Mouse (Mus musculus) G1E (cell line): ENCODE measurements at regions not wholly inside any gene's neighbourhood (a gene's known extent, or its start where the extent isn't known, plus 50 kb on each side); places are given as distances from the start of the nearest gene placed in this dataset.

Experiments
- CTCF ChIP-seq: IDR thresholded peaks from 2 replicates; pipeline ENCODE4 v1.5.1; 2012; ENCODE audit warnings: low read depth, low read length, inconsistent platforms, mixed read lengths
- GATA1 ChIP-seq: IDR thresholded peaks from 2 replicates; pipeline ENCODE4 v1.6.1; 2012; ENCODE audit warnings: borderline replicate concordance, low read length, inconsistent platforms, mixed read lengths
- TAL1 ChIP-seq: conservative IDR thresholded peaks from 2 replicates; pipeline ENCODE4 v1.6.1; 2012; ENCODE audit warnings: low read depth, low read length, inconsistent platforms, mixed read lengths

DNA sequence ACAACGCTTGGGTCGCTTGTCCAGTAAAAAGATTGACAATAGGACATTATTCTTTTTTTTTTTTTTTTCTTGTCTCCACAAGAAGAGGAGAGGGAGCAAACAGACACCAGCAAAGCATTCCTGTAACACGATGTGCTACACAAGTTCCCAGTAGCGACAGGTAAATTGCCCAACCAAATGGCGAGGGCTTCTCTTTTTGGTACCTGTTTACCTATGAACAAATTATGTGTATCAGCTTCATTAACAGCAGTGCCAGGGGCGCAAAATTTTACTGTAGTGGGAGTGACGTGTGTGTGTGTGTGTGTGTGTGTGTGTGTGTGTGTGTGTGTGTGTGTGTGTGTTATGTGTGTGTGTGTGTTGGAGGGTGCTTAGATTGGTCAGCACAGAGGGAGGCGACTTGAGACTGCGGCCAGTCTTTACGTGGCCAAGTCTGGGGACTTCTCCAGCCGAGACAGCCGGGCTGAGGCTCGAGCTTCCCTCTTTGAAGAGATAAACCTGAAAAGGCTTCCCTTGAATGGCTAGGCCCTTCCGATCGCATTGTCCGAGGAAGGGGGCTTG lies 226.4 kb downstream of the Mef2c start:
- TF ChIP-seq CTCF (no peak), GATA1 (no peak), TAL1 (no peak)
